Mouse (Mus musculus): ENCODE measurements around the gene Mxd1.

Mxd1 gene

GRCm38 (mm10) chr6:86599197-86599596 lies 69.8 kb downstream of the Mxd1 start:
- peak; percentile 78 for DNase-seq (ENCODE audit: low spot score)

GRCm38 (mm10) chr6:86598742-86599193 lies 70.2 kb downstream of the Mxd1 start:
- no peak for DNase-seq (ENCODE audit: low spot score)

All from ovary, postnatal 36 days (tissue).